14 mouse cellular contexts compared by ENCODE assay signal in the genomic region with DNA sequence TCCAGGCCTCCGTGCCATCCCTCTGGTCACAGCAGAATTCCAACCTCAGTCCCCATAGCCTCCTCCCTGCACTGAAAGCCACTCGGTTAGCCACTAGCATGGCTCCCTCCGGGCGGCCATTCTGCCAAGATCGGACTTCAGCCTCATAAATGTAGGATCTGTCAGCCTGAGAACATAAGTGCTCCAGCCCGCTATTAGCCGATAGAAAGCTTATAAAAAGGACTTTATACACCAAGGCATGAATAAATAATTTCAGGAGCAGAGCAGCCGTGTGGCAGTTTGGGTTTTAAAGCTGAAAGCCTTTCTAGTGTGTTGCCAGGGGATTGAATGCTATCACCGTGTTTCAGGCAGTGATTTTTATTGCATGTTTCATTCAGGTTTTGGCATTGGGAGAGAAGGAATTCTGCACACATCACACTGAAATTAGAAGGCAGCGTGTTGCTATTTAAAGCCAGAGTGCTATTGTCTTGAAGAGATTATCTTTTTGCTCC.
DNase-seq lines count a peak whose midpoint lies in the region; ATAC-seq and TF ChIP-seq lines count a peak whose summit lies in the region.
"Had no signal": no experiment of that assay in that cellular context is flagged by ENCODE, and none has a peak within 500 bp of the region (broad histone marks: within the 10 kb centered on the region; RNA-seq: fewer than 3 reads in every experiment).

No protein-coding gene starts in this region.

- no peaks in the 10 kb centered on the region for H3K36me3 ChIP-seq in forebrain, postnatal 0 days (ENCODE audit: insufficient read depth)
- H3K36me3 ChIP-seq in neural tube, embryonic 13.5 days, result no peaks in the 10 kb centered on the region
- H3K36me3 ChIP-seq: embryonic facial prominence, embryonic 13.5 days; G1E; kidney, embryonic 15.5 days had no signal

- no peak for TF ChIP-seq CTCF in forebrain, postnatal 0 days (IDR thresholded peaks at IDR 0.05; ENCODE audit: low read depth)
- no peak for TF ChIP-seq CTCF in gastrocnemius, adult 2 months (IDR thresholded peaks at IDR 0.05)

- peak; percentile 13 for DNase-seq in cerebellum, adult 9-10 months
- no peak for DNase-seq in cerebellum, adult 9-11 months
- peak; percentile 19 for DNase-seq in kidney, postnatal 10 days
- no peak for DNase-seq in kidney, adult 11 months
- peak; percentile 60 for DNase-seq in forebrain, postnatal 0 days
- no peak for DNase-seq in gastrocnemius, adult 2 months
- DNase-seq in lung, adult 18-20 months, result no peak
- DNase-seq: heart, postnatal 14 days; spleen, adult 18-20 months had no signal

- H3K9me3 ChIP-seq in forebrain, postnatal 0 days (ENCODE audit: low read length), result no peaks in the 10 kb centered on the region
- H3K9me3 ChIP-seq in neural tube, embryonic 13.5 days, result no peaks in the 10 kb centered on the region
- H3K9me3 ChIP-seq: embryonic facial prominence, embryonic 13.5 days; G1E; kidney, embryonic 15.5 days had no signal

- H3K4me1 ChIP-seq in forebrain, postnatal 0 days (ENCODE audit: insufficient read depth), result peaks cover 13% of the 10 kb centered on the region
- H3K4me1 ChIP-seq in neural tube, embryonic 13.5 days (replicated peaks), result peaks cover 21% of the 10 kb centered on the region

- H3K27me3 ChIP-seq in forebrain, postnatal 0 days (ENCODE audit: insufficient read depth, low read length), result no peaks in the 10 kb centered on the region
- no peaks in the 10 kb centered on the region for H3K27me3 ChIP-seq in neural tube, embryonic 13.5 days
- H3K27me3 ChIP-seq: embryonic facial prominence, embryonic 13.5 days; kidney, embryonic 15.5 days had no signal

- no peak overlapping the region for H3K4me3 ChIP-seq in forebrain, postnatal 0 days (ENCODE audit: low read depth, low read length)
- no peak overlapping the region for H3K4me3 ChIP-seq in neural tube, embryonic 13.5 days
- no peak overlapping the region for H3K4me3 ChIP-seq in gastrocnemius, adult 2 months
- H3K4me3 ChIP-seq: embryonic facial prominence, embryonic 13.5 days; kidney, embryonic 15.5 days had no signal

- ATAC-seq in forebrain, postnatal 0 days, result peak; percentile 79
- peak; percentile 46 for ATAC-seq in neural tube, embryonic 13.5 days (ENCODE audit: low read depth)

- 0 out of 2 replicates have a peak overlapping the region, but pooled peaks have one; percentile 14 for H3K9ac ChIP-seq in forebrain, postnatal 0 days
- H3K9ac ChIP-seq in neural tube, embryonic 13.5 days, result peak overlapping the region; percentile 23
- H3K9ac ChIP-seq: embryonic facial prominence, embryonic 13.5 days; kidney, embryonic 15.5 days; liver, embryonic 14.5 days had no signal

- intact Hi-C loops in gastrocnemius, adult 2 months (cut with DNase I), result no loop called here

- H3K4me2 ChIP-seq in forebrain, postnatal 0 days (ENCODE audit: low read depth), result peak overlapping the region; percentile 26
- H3K4me2 ChIP-seq in neural tube, embryonic 13.5 days, result peak overlapping the region; percentile 44
- H3K4me2 ChIP-seq: embryonic facial prominence, embryonic 13.5 days; kidney, embryonic 15.5 days had no signal

- WGBS in forebrain, postnatal 0 days, result 30% methylated on average over 10 of the region's 10 CpGs
- WGBS in neural tube, embryonic 13.5 days, result 16% methylated on average over 10 of the region's 10 CpGs

- peak overlapping the region; percentile 79 for H3K27ac ChIP-seq in forebrain, postnatal 0 days (ENCODE audit: low read depth, low read length)
- H3K27ac ChIP-seq in neural tube, embryonic 13.5 days (replicated peaks), result peak overlapping the region; percentile 87
- H3K27ac ChIP-seq in gastrocnemius, adult 2 months, result no peak overlapping the region
- H3K27ac ChIP-seq: embryonic facial prominence, embryonic 13.5 days; kidney, embryonic 15.5 days; liver, embryonic 14.5 days had no signal

Comparison
In these comparisons a context has a peak if more than half of its experiments do, and no peak if none do; other contexts are left out.
1. DNase-seq: peak in cerebellum, adult 9-10 months (single experiment), kidney, postnatal 10 days (single experiment) and forebrain, postnatal 0 days (single experiment); none in cerebellum, adult 9-11 months (single experiment), kidney, adult 11 months (single experiment), gastrocnemius, adult 2 months (single experiment) and lung, adult 18-20 months (0 of 2).